Mouse (Mus musculus) liver, embryonic 14.5 days (tissue): Measurements from ENCODE around the gene D16Ertd472e. TPM values are rescaled to one million over a fixed set of nuclear protein-coding genes. Genes with fewer than 3 reads are reported as not detected.
A peak's percentile ranks its signal among the peaks of the same experiment; 100 is the strongest.

Experiments used
- ATAC-seq: fragments of 200-750 bp; cut with Nextera tagmentation; 2 replicates; pipeline ENCODE4 v1.8.0; 2017; ENCODE audit warnings: moderate number of reproducible peaks, mild to moderate bottlenecking, moderate library complexity; ENCODE audit not compliant: insufficient read depth
- DNase-seq, 3 experiments: peaks; one replicate each; pipeline ENCODE4 v3.0.0-alpha.2; 2012 to 2013; ENCODE audit warnings: low read depth in 3 of 3, low spot score in 3 of 3
- H3K27ac ChIP-seq: fragments of 300-500 bp; sonication (generic); 2 replicates; pipeline ENCODE4 v1.5.1; 2014; ENCODE audit warnings: moderate library complexity, mild to moderate bottlenecking, control low read depth, inconsistent platforms
- H3K27me3 ChIP-seq: fragments of 300-500 bp; sonication (generic); 2 replicates; pipeline ENCODE4 v1.6.1; 2014; ENCODE audit warnings: mild to moderate bottlenecking, low read length, moderate library complexity; ENCODE audit not compliant: control insufficient read depth, insufficient read depth
- H3K36me3 ChIP-seq: fragments of 300-500 bp; sonication (generic); replicated peaks from 2 replicates; pipeline ENCODE4 v1.6.1; 2014; ENCODE audit warnings: low read depth; ENCODE audit not compliant: control insufficient read depth, insufficient read depth
- H3K4me1 ChIP-seq, 2 experiments: fragments of 200-500 bp in 1 of 2; fragments of 300-500 bp in 1 of 2; sonication (generic) in 1 of 2; replicated peaks; 2 replicates each; pipeline ENCODE4 v1.6.1; 2012 to 2014; ENCODE audit warnings: antibody characterized with exemption in 1 of 2, inconsistent platforms in 1 of 2, low read length in 1 of 2; ENCODE audit not compliant: control insufficient read depth in 2 of 2, insufficient read depth in 2 of 2
- H3K4me2 ChIP-seq: fragments of 300-500 bp; sonication (generic); 2 replicates; pipeline ENCODE4 v1.6.1; 2014; ENCODE audit warnings: low read depth, mild to moderate bottlenecking, control low read depth, moderate library complexity
- H3K4me3 ChIP-seq, 2 experiments: fragments of 200-500 bp in 1 of 2; fragments of 300-500 bp in 1 of 2; sonication (generic) in 1 of 2; 2 replicates each; pipeline ENCODE4 v1.5.1; 2012 to 2014; ENCODE audit warnings: low read depth in 2 of 2, low read length in 2 of 2, mild to moderate bottlenecking in 2 of 2, control low read depth in 1 of 2, inconsistent platforms in 1 of 2, moderate library complexity in 1 of 2; ENCODE audit not compliant: insufficient read depth in 1 of 2
- H3K9ac ChIP-seq: fragments of 300-500 bp; sonication (generic); replicated peaks from 2 replicates; pipeline ENCODE4 v1.6.1; 2014; ENCODE audit warnings: mild to moderate bottlenecking, control low read depth, moderate library complexity
- H3K9me3 ChIP-seq: fragments of 300-500 bp; sonication (generic); 2 replicates; pipeline ENCODE4 v1.6.1; 2016; ENCODE audit warnings: low read length, mixed read lengths; ENCODE audit not compliant: control insufficient read depth
- CTCF ChIP-seq: IDR thresholded peaks from 2 replicates; pipeline ENCODE4 v1.5.1; 2016; ENCODE audit warnings: antibody characterized with exemption, low read depth, control low read depth
- EP300 ChIP-seq: IDR thresholded peaks from 2 replicates; pipeline ENCODE4 v1.6.1; 2016; ENCODE audit warnings: antibody characterized with exemption, low read depth
- WGBS: fragments of 180-500 bp; shearing (Covaris S2); extraction: QIAGEN DNeasy Blood & Tissue Kit; methylation state at CpG from one replicate; pipeline ENCODE4 v1.1.7; 2014; ENCODE audit not compliant: insufficient replicate concordance; 5-methylcytosine and 5-hydroxymethylcytosine counted together
- polyA plus RNA-seq, 2 experiments: library from polyadenylated mRNA; depleted of rRNA in 1 of 2; stranded (reverse) in 1 of 2; unstranded in 1 of 2; fragments of >200 nt; fragmentation: Nextera tagmentation in 1 of 2; extraction: Ambion mirVana in 1 of 2; gene quantifications; 2 replicates each; pipeline versions ENCODE4 v1.2.1 to v1.2.3; 2012 to 2014

The D16Ertd472e gene
- polyA plus RNA-seq (2012; rRNA removed) = 1.6 and 1.9 TPM in 2 replicates
- polyA plus RNA-seq (2014; fragmentation: Nextera tagmentation; extraction: Ambion mirVana) = 4.2 and 4.3 TPM in 2 replicates

DNA sequence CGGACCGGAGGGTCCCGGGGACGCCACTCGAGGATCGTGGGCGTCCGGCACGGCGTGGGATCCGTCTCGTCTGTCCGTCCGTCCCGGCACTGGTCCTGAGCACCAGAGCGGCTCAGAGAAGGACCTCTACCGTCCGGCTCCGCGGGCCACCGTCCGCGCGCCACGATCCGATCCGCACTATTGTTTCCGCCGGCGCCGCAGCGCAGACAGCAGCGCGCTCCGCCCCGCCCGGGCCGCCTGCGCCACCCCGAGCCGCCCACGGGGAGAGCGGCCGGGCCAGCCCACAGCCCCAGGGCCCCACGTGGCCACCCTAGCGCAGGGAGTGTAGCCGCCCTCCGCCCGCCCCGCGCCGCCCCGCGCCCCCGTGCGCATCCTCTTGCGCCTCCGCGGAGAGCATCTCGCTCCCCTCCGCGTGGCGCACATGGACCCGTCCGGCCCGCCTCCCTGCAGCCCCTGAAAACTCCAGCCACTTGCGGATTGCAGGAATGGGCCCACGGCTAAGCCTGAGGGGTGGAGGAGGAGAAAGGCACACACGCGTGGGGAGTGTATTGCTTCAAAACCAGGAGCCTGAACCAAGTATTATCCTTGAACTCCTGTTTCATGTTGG lies at the start of gene D16Ertd472e:
Gene D16Ertd472e (minus strand): TSS at position 231 of the 607 bp plus-strand sequence.
- Histone ChIP-seq H3K36me3 (no peaks in the 10 kb centered on the region), H3K9ac (peak within 1 kb of the TSS; percentile 68), H3K9me3 (no peaks in the 10 kb centered on the region), H3K4me1 (peaks cover 0 to 9% of the 10 kb centered on the region in 2 experiments), H3K27ac (no peak within 1 kb of the TSS), H3K4me2 (peak within 1 kb of the TSS; percentile 75), H3K27me3 (no peaks in the 10 kb centered on the region), H3K4me3 (peak within 1 kb of the TSS; percentile 67 to 73)
- WGBS = under 1% methylated on average over 58 of the region's 70 CpGs
- TF ChIP-seq EP300 (no peak), CTCF (0 out of 2 replicates have a peak, but pooled peaks have one; percentile 5)
- peak; percentile 35 to 50 (median 40) for DNase-seq
- ATAC-seq = peak; percentile 92

DNA sequence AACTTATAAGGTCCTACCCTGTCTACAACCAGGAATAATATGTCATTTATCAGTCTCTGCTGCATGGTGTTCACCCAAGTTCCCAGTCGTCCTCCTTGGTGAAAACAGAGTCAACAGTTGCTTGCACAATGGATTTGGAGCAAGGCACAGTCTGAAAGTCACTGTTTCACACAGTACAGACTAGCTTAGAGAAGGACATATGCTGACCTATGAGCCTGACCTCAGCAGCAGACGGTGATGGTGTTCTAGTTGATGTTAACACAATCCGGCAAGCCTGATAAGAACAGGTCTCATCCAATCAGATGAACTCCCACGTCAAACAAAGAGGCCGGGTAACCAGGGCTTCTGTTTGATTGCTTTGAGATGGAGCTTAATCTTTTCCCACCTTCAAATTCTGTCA lies 46.2 kb upstream of the D16Ertd472e start:
- peak; percentile 72 for ATAC-seq
- WGBS = 47% methylated on average over 5 of the region's 5 CpGs
- no peak overlapping the region for H3K27ac ChIP-seq

DNA sequence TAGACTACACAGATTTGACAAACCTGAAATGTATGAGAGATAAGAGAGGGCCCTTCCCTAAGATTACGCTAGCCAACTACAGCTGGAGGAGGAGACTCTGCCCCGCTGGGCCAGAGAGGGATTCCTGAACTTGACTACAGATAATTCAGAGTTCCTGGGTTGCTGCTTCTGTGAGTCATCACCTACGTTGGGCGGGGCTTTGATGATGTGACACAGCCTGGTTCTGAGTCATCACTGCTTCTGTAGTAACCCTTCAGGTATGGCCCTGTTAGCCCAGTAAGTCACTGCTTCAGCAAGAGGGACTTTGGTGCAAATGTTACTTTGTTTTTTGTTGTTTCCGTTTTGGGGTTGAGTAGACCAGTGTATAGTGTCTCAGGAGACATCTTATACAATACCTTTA lies 42.9 kb upstream of the D16Ertd472e start:
- Histone ChIP-seq H3K27ac (no peak overlapping the region), H3K27me3 (no peaks in the 10 kb centered on the region), H3K4me2 (no peak overlapping the region), H3K36me3 (no peaks in the 10 kb centered on the region), H3K9ac (no peak overlapping the region), H3K4me1 (peaks cover 0 to 3% of the 10 kb centered on the region in 2 experiments; a peak in 2 of 4 replicates), H3K9me3 (no peaks in the 10 kb centered on the region), H3K4me3 (no peak overlapping the region)
- TF ChIP-seq EP300 (no peak), CTCF (no peak)
- ATAC-seq = no peak
- 50% methylated on average over 5 of the region's 5 CpGs for whole genome bisulfite sequencing
- no peak for DNase-seq

More for the DNA sequence above, 46.2 kb upstream of the D16Ertd472e start:
- TF ChIP-seq EP300 (no peak), CTCF (no peak)
- peak in 1 of 3 experiments; percentile 22 for DNase-seq
- Histone ChIP-seq H3K4me3 (no peak overlapping the region), H3K4me2 (no peak overlapping the region), H3K9me3 (no peaks in the 10 kb centered on the region), H3K27me3 (no peaks in the 10 kb centered on the region), H3K9ac (no peak overlapping the region), H3K36me3 (no peaks in the 10 kb centered on the region), H3K4me1 (peaks cover 0 to 3% of the 10 kb centered on the region in 2 experiments; a peak in 2 of 4 replicates)

DNA sequence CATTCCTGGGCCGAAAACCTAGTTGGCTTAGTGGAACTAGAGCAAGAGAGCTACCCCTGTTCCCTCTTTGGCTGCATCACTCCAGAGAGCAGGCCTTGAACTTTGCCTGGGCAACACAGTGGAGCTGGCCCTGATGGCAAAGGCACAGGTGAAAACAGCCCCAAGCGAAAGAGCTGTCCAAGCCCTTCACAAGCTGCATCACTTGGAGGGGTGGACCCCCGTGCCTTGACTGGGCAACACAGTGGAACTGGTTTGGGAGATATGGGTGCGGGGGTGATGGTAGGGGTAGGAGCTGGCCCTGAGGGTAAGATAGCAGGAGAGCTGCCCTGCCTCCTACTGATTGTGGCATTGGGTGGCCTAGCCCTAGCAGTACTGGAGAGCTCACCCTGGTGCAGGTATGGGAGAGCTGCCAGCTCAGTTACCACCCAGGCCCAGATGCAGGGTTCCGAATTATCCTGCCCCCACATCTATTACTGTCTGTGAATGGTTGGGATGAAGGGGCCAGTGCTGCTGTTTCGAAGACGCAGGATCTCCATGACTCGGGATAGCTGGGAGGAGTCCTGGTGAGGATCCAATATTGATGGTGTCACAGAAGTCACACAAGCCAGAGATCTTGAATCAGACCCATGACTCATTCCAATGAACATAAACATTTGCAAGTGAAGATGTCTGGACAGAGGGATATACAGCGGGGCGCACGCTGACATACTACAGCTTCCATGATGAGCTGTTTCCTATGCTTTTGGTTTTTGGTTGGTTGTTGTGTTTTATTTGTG lies 41.4 kb upstream of the D16Ertd472e start:
- Histone ChIP-seq H3K27me3 (no peaks in the 10 kb centered on the region), H3K9me3 (no peaks in the 10 kb centered on the region), H3K4me3 (no peak overlapping the region), H3K4me2 (no peak overlapping the region), H3K4me1 (peaks cover 0 to 3% of the 10 kb centered on the region in 2 experiments; a peak in 2 of 4 replicates), H3K9ac (no peak overlapping the region), H3K36me3 (no peaks in the 10 kb centered on the region), H3K27ac (no peak overlapping the region)
- ATAC-seq = no peak
- no peak for TF ChIP-seq EP300
- TF ChIP-seq CTCF = no peak
- WGBS = 71% methylated on average over 11 of the region's 11 CpGs
- DNase-seq = no peak

DNA sequence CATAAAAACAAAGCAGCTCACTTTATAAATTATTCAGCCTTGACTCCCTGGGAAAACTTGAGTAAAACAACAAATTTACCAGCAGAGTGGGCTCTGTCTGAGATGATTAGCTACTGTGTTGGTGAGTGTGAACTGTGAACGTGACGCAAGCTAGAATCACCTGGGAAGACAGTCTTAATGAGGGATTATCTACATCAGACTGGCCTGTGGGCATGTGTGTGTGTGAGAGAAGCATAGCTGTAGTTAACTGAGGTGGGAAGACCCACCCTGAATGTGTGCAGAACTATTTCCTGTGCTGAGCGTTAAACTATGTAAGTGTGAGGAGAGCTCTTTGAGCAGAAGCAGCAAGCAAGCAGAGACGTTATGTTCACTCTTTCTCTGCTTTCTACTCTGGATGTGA lies 29.7 kb upstream of the D16Ertd472e start:
- H3K27ac ChIP-seq = no peak overlapping the region
- no peak overlapping the region for H3K9ac ChIP-seq
- ATAC-seq = no peak
- H3K4me2 ChIP-seq = no peak overlapping the region
- no peaks in the 10 kb centered on the region; a peak in 1 of 4 replicates for H3K4me1 ChIP-seq
- no peak for DNase-seq
- H3K36me3 ChIP-seq = no peaks in the 10 kb centered on the region
- no peak overlapping the region for H3K4me3 ChIP-seq
- TF ChIP-seq CTCF = no peak
- no peak for TF ChIP-seq EP300
- 46% methylated on average over 4 of the region's 4 CpGs for WGBS
- H3K27me3 ChIP-seq = no peaks in the 10 kb centered on the region
- H3K9me3 ChIP-seq = no peaks in the 10 kb centered on the region
